Mouse (Mus musculus): ENCODE measurements around the gene Rpgrip1l. TPM values are rescaled to one million over a fixed set of nuclear protein-coding genes. Genes with fewer than 3 reads are reported as not detected.

Gene Rpgrip1l
- total and polyA plus RNA-seq, 3 experiments: 2.1 to 5.0 (median 3.8) TPM

GRCm38 (mm10) chr8:91358016-91358415 lies 45.0 kb upstream of the Rpgrip1l start:
- H3K4me2 ChIP-seq (ENCODE audit: insufficient read depth, low read depth, poor library complexity, severe bottlenecking): no peak overlapping the region
- no peaks in the 10 kb centered on the region for H3K27me3 ChIP-seq (replicated peaks)
- no peaks in the 10 kb centered on the region for H3K79me2 ChIP-seq (replicated peaks; ENCODE audit: control insufficient read depth, extremely low read depth, insufficient read depth, poor library complexity, severe bottlenecking)
- in situ Hi-C loops (cut with MboI; ENCODE audit: low pct_ligation_motif_present, low pct_unique_long_range_greater_than_20kb, low sequenced_read_pairs) (no loop called here), dilution Hi-C loops (cut with MboI; ENCODE audit: extremely low pct_ligation_motif_present, extremely low pct_unique_long_range_greater_than_20kb, low sequenced_read_pairs) (no loop called here)
- no peak for TF ChIP-seq MYC (IDR thresholded peaks at IDR 0.05; ENCODE audit: low read depth, low read length)
- TF ChIP-seq MXI1 (IDR thresholded peaks at IDR 0.05; ENCODE audit: low read depth, low read length): no peak
- TF ChIP-seq MEF2A (IDR thresholded peaks at IDR 0.05; ENCODE audit: borderline replicate concordance, low read depth, low read length): no peak
- no peak for TF ChIP-seq SIN3A (IDR thresholded peaks at IDR 0.05; ENCODE audit: low read length)
- TF ChIP-seq ETS1 (conservative IDR thresholded peaks at IDR 0.05; ENCODE audit: low read depth, low read length): no peak
- no peak for TF ChIP-seq RAD21 (IDR thresholded peaks at IDR 0.05; ENCODE audit: low read depth, low read length)
- H3K36me3 ChIP-seq (replicated peaks in 1 of 2; ENCODE audit: control insufficient read depth in 1 of 2, insufficient read depth in 1 of 2, low read length in 1 of 2): peaks cover 0 to 33% of the 10 kb centered on the region in 2 experiments
- H3K4me1 ChIP-seq (ENCODE audit: control insufficient read depth in 1 of 2, insufficient read depth in 2 of 2): peaks cover 0 to 15% of the 10 kb centered on the region in 2 experiments; a peak in 2 of 4 replicates
- no peak for DNase-seq (ENCODE audit: extremely low read depth)
- H3K9ac ChIP-seq (ENCODE audit: insufficient read depth, low read depth): no peak overlapping the region
- H3K4me3 ChIP-seq (replicated peaks in 1 of 3; ENCODE audit: low read depth in 2 of 3, low read length in 2 of 3, poor library complexity in 1 of 3): no peak overlapping the region
- no peak overlapping the region for H3K27ac ChIP-seq (ENCODE audit: insufficient read depth, low read depth)
- no peaks in the 10 kb centered on the region for H3K9me3 ChIP-seq (replicated peaks; ENCODE audit: low read length)

GRCm38 (mm10) chr8:91357493-91358014 lies 44.5 kb upstream of the Rpgrip1l start:
- dilution Hi-C loops (cut with MboI; ENCODE audit: extremely low pct_ligation_motif_present, extremely low pct_unique_long_range_greater_than_20kb, low sequenced_read_pairs): no loop called here
- H3K27ac ChIP-seq (ENCODE audit: insufficient read depth, low read depth): no peak overlapping the region
- H3K27me3 ChIP-seq (replicated peaks): no peaks in the 10 kb centered on the region
- TF ChIP-seq E2F4 (IDR thresholded peaks at IDR 0.05; ENCODE audit: insufficient replicate concordance, low read depth, low read length) (no peak), MYC (IDR thresholded peaks at IDR 0.05; ENCODE audit: low read depth, low read length) (no peak), NRF1 (IDR thresholded peaks at IDR 0.05; ENCODE audit: low read depth, low read length) (no peak), JUN (IDR thresholded peaks at IDR 0.05; ENCODE audit: insufficient read depth, low read depth, low read length) (no peak), CTCF (conservative IDR thresholded peaks at IDR 0.05 in 1 of 2, IDR thresholded peaks at IDR 0.05 in 1 of 2; ENCODE audit: low read depth in 2 of 2, low read length in 2 of 2) (no peak), TBP (conservative IDR thresholded peaks at IDR 0.05; ENCODE audit: low read depth, low read length) (no peak), ZNF384 (IDR thresholded peaks at IDR 0.05; ENCODE audit: low read depth, low read length) (no peak), MAX (IDR thresholded peaks at IDR 0.05; ENCODE audit: low read length) (no peak), POLR2AphosphoS2 (IDR thresholded peaks at IDR 0.05; ENCODE audit: low read depth, low read length) (no peak), BHLHE40 (IDR thresholded peaks at IDR 0.05; ENCODE audit: low read depth, low read length) (no peak), CHD2 (IDR thresholded peaks at IDR 0.05; ENCODE audit: low read length) (no peak), ELF1 (IDR thresholded peaks at IDR 0.05; ENCODE audit: low read depth, low read length) (no peak), ZMIZ1 (IDR thresholded peaks at IDR 0.05; ENCODE audit: low read depth, low read length) (no peak), IRF4 (IDR thresholded peaks at IDR 0.05; ENCODE audit: low read depth, low read length) (no peak)
- H3K9me3 ChIP-seq (replicated peaks; ENCODE audit: low read length): no peaks in the 10 kb centered on the region
- H3K9ac ChIP-seq (ENCODE audit: insufficient read depth, low read depth): no peak overlapping the region
- in situ Hi-C loops (cut with MboI; ENCODE audit: low pct_ligation_motif_present, low pct_unique_long_range_greater_than_20kb, low sequenced_read_pairs): no loop called here
- H3K4me3 ChIP-seq (replicated peaks in 1 of 3; ENCODE audit: low read depth in 2 of 3, low read length in 2 of 3, poor library complexity in 1 of 3): no peak overlapping the region
- H3K79me2 ChIP-seq (replicated peaks; ENCODE audit: control insufficient read depth, extremely low read depth, insufficient read depth, poor library complexity, severe bottlenecking): no peaks in the 10 kb centered on the region
- peaks cover 0 to 15% of the 10 kb centered on the region in 2 experiments; a peak in 2 of 4 replicates for H3K4me1 ChIP-seq (ENCODE audit: control insufficient read depth in 1 of 2, insufficient read depth in 2 of 2)
- DNase-seq (ENCODE audit: extremely low read depth): no peak
- H3K4me2 ChIP-seq (ENCODE audit: insufficient read depth, low read depth, poor library complexity, severe bottlenecking): no peak overlapping the region
- H3K36me3 ChIP-seq (replicated peaks in 1 of 2; ENCODE audit: control insufficient read depth in 1 of 2, insufficient read depth in 1 of 2, low read length in 1 of 2): peaks cover 0 to 31% of the 10 kb centered on the region in 2 experiments

Measured in CH12.LX (cell line).